Mouse (Mus musculus): ENCODE measurements around the gene Orm3. TPM values are rescaled to one million over a fixed set of nuclear protein-coding genes. Genes with fewer than 3 reads are reported as not detected.

Gene Orm3
- not detected for polyA plus RNA-seq (2017; shearing (Covaris generic))

GRCm38 (mm10) chr4:63355877-63356665 is at the start of gene Orm3:
TSS of gene Orm3 (plus strand) at chr4:63356162.

GRCm38 (mm10) chr4:63344295-63344694 is 11.7 kb upstream of the Orm3 start, which contains the start of gene Orm1:
TSS of gene Orm1 (plus strand) at chr4:63344560.

GRCm38 (mm10) chr4:63362150-63362549 is 6.2 kb downstream of the Orm3 start, which contains the start of gene Orm2:
TSS of gene Orm2 (plus strand) at chr4:63362449.

GRCm38 (mm10) chr4:63403040-63403959 is 47.3 kb downstream of the Orm3 start, which contains the start of gene Akna:
TSS of gene Akna (minus strand) at chr4:63403354.

Other genes with a start within 250 kb of the Orm3 start
- gene Ambp, start 201.4 kb upstream of the Orm3 start, polyA plus RNA-seq (2017; shearing (Covaris generic)) = not detected
- gene Kif12, start 184.0 kb upstream of the Orm3 start, polyA plus RNA-seq (2017; shearing (Covaris generic)) = not detected
- 0.49 TPM for gene Col27a1, start 142.2 kb upstream of the Orm3 start, polyA plus RNA-seq (2017; shearing (Covaris generic))
- gene Orm1, start 11.6 kb upstream of the Orm3 start, polyA plus RNA-seq (2017; shearing (Covaris generic)) = not detected
- not detected for gene Orm2, start 6.3 kb downstream of the Orm3 start, polyA plus RNA-seq (2017; shearing (Covaris generic))
- gene Akna, start 47.2 kb downstream of the Orm3 start, polyA plus RNA-seq (2017; shearing (Covaris generic)) = 318 TPM
- 16.2 TPM for gene Whrn, start 139.8 kb downstream of the Orm3 start, polyA plus RNA-seq (2017; shearing (Covaris generic))
- 103 TPM for gene Atp6v1g1, start 188.6 kb downstream of the Orm3 start, polyA plus RNA-seq (2017; shearing (Covaris generic))
- gene Tmem268, start 202.6 kb downstream of the Orm3 start, polyA plus RNA-seq (2017; shearing (Covaris generic)) = 17.6 TPM
- not detected for gene Gm11213, start 249.1 kb downstream of the Orm3 start, polyA plus RNA-seq (2017; shearing (Covaris generic))

All from effector memory CD4-positive, alpha-beta T cell, adult 5 months (primary cell).